Mouse (Mus musculus) cerebellum, postnatal 25 days (tissue): Measurements from ENCODE around the gene Tomm20l.
A peak's percentile ranks its signal among the peaks of the same experiment; 100 is the strongest.
"Not testable (repeated sequence)": the region's sequence is repeated elsewhere in the genome, so short reads cannot be mapped to it uniquely, and the experiment has no call there.

ENCODE experiments used
- DNase-seq, 2 experiments: peaks; one replicate each; pipeline ENCODE4 v3.0.0; 2021; ENCODE audit warnings: mixed read lengths in 2 of 2

Gene Tomm20l

GRCm38 (mm10) chr12:71111331-71111730 is at the start of gene Tomm20l:
Gene Tomm20l (plus strand): TSS chr12:71111428.
- DNase-seq: peak; percentile 66 to 80

GRCm38 (mm10) chr12:71069846-71070245 is 41.4 kb upstream of the Tomm20l start:
- no peak for DNase-seq

- no peak for DNase-seq
Observed at GRCm38 (mm10) chr12:71072048-71072447, 39.2 kb upstream of the Tomm20l start.

- peak; percentile 39 to 64 for DNase-seq
Observed at GRCm38 (mm10) chr12:71073113-71073730, 38.0 kb upstream of the Tomm20l start.

GRCm38 (mm10) chr12:71086331-71086730 is 24.9 kb upstream of the Tomm20l start:
- DNase-seq: no peak

- DNase-seq: not testable (repeated sequence)
Observed at GRCm38 (mm10) chr12:71104275-71104674, 7.0 kb upstream of the Tomm20l start.

- DNase-seq: peak in 1 of 2 experiments; percentile 19
Observed at GRCm38 (mm10) chr12:71107216-71107771, 3.9 kb upstream of the Tomm20l start.

GRCm38 (mm10) chr12:71113074-71113473 is 1.8 kb downstream of the Tomm20l start:
- DNase-seq: no peak

GRCm38 (mm10) chr12:71113675-71114288 is 2.6 kb downstream of the Tomm20l start:
- peak; percentile 34 to 69 for DNase-seq

GRCm38 (mm10) chr12:71116411-71116810 is 5.2 kb downstream of the Tomm20l start:
- DNase-seq: peak; percentile 30 to 39

GRCm38 (mm10) chr12:71122731-71123130 is 11.5 kb downstream of the Tomm20l start:
- peak; percentile 50 to 51 for DNase-seq

- DNase-seq: peak; percentile 93 to 95
Observed at GRCm38 (mm10) chr12:71123286-71123685, 12.1 kb downstream of the Tomm20l start.

GRCm38 (mm10) chr12:71135581-71135980 is 24.4 kb downstream of the Tomm20l start:
- DNase-seq: no peak

GRCm38 (mm10) chr12:71136130-71136973 is 25.1 kb downstream of the Tomm20l start, which contains the start of the genes Timm9 and 2700049A03Rik:
Gene Timm9 (minus strand): TSS chr12:71136684.
Gene 2700049A03Rik (plus strand): TSS chr12:71136848.
- peak; percentile 86 to 87 for DNase-seq

- DNase-seq: peak; percentile 82 to 89
Observed at GRCm38 (mm10) chr12:71136974-71137491, 25.8 kb downstream of the Tomm20l start.

- no peak for DNase-seq
Observed at GRCm38 (mm10) chr12:71137686-71138085, 26.5 kb downstream of the Tomm20l start.

GRCm38 (mm10) chr12:71139258-71139828 is 28.1 kb downstream of the Tomm20l start:
- peak in 1 of 2 experiments; percentile 17 for DNase-seq

GRCm38 (mm10) chr12:71141189-71141588 is 30.0 kb downstream of the Tomm20l start:
- no peak for DNase-seq

- peak; percentile 61 to 75 for DNase-seq
Observed at GRCm38 (mm10) chr12:71147641-71148040, 36.4 kb downstream of the Tomm20l start.

- DNase-seq: no peak
Observed at GRCm38 (mm10) chr12:71148801-71149200, 37.6 kb downstream of the Tomm20l start.

- no peak for DNase-seq
Observed at GRCm38 (mm10) chr12:71149456-71149855, 38.2 kb downstream of the Tomm20l start.

GRCm38 (mm10) chr12:71150167-71150566 is 38.9 kb downstream of the Tomm20l start:
- DNase-seq: no peak
